Mouse (Mus musculus) limb, embryonic 12.5 days (tissue): ENCODE data around the gene Fopnl. TPM values are rescaled to one million over a fixed set of nuclear protein-coding genes. Genes with fewer than 3 reads are reported as not detected.

Experiments used
- ATAC-seq: fragments of 200-750 bp; cut with Nextera tagmentation; 2 replicates; pipeline ENCODE4 v1.8.0; 2017; ENCODE audit warnings: low read depth, moderate TSS enrichment; ENCODE audit not compliant: insufficient number of reproducible peaks, insufficient read depth, low FRiP score, low TSS enrichment
- H3K27ac ChIP-seq: fragments of 300-500 bp; sonication (generic); 2 replicates; pipeline ENCODE4 v1.5.1; 2016; ENCODE audit warnings: mild to moderate bottlenecking, moderate library complexity
- H3K27me3 ChIP-seq: fragments of 300-500 bp; sonication (generic); 2 replicates; pipeline ENCODE4 v1.6.1; 2016; ENCODE audit warnings: mild to moderate bottlenecking, moderate library complexity
- H3K36me3 ChIP-seq: fragments of 300-500 bp; sonication (generic); 2 replicates; pipeline ENCODE4 v1.6.1; 2016; ENCODE audit warnings: mild to moderate bottlenecking, moderate library complexity
- H3K4me1 ChIP-seq: fragments of 300-500 bp; sonication (generic); replicated peaks from 2 replicates; pipeline ENCODE4 v1.6.1; 2016
- H3K4me2 ChIP-seq: fragments of 300-500 bp; sonication (generic); 2 replicates; pipeline ENCODE4 v1.6.1; 2016; ENCODE audit warnings: mild to moderate bottlenecking, moderate library complexity
- H3K4me3 ChIP-seq: fragments of 300-500 bp; sonication (generic); replicated peaks from 2 replicates; pipeline ENCODE4 v1.5.1; 2016; ENCODE audit warnings: mild to moderate bottlenecking
- H3K9ac ChIP-seq: fragments of 300-500 bp; sonication (generic); replicated peaks from 2 replicates; pipeline ENCODE4 v1.6.1; 2016; ENCODE audit warnings: mild to moderate bottlenecking, moderate library complexity
- H3K9me3 ChIP-seq: fragments of 300-500 bp; sonication (generic); 2 replicates; pipeline ENCODE4 v1.6.1; 2016; ENCODE audit warnings: mild to moderate bottlenecking, moderate library complexity
- WGBS: fragments of 180-500 bp; shearing (Covaris S2); methylation state at CpG from one replicate; pipeline ENCODE4 v1.1.7; 2016; 5-methylcytosine and 5-hydroxymethylcytosine counted together
- polyA plus RNA-seq: library from polyadenylated mRNA; unstranded; fragments of >200 nt; fragmentation: Nextera tagmentation; extraction: Ambion mirVana; gene quantifications from 2 replicates; pipeline ENCODE4 v1.2.1, GENCODE M21; 2016

The Fopnl gene
- polyA plus RNA-seq, 1 experiment from 2014 or later = 171 TPM

- H3K27me3 ChIP-seq = no peaks in the 10 kb centered on the region
- ATAC-seq = no peak
- H3K27ac ChIP-seq = no peak overlapping the region
- H3K4me3 ChIP-seq = no peak overlapping the region
- H3K4me1 ChIP-seq = no peaks in the 10 kb centered on the region
- no peaks in the 10 kb centered on the region for H3K9me3 ChIP-seq
- 67% methylated on average over 5 of the region's 5 CpGs for WGBS
- no peak overlapping the region for H3K4me2 ChIP-seq
- H3K9ac ChIP-seq = no peak overlapping the region
- no peaks in the 10 kb centered on the region for H3K36me3 ChIP-seq
Measured at GRCm38 (mm10) chr16:14352663-14353062, 35.5 kb upstream of the Fopnl start.

GRCm38 (mm10) chr16:14352234-14352633, 35.0 kb upstream of the Fopnl start:
- H3K9ac ChIP-seq = no peak overlapping the region
- no peaks in the 10 kb centered on the region for H3K36me3 ChIP-seq
- ATAC-seq = no peak
- 82% methylated on average over 3 of the region's 3 CpGs for WGBS
- H3K4me3 ChIP-seq = no peak overlapping the region
- H3K27ac ChIP-seq = no peak overlapping the region
- no peaks in the 10 kb centered on the region for H3K4me1 ChIP-seq
- H3K4me2 ChIP-seq = no peak overlapping the region
- H3K27me3 ChIP-seq = no peaks in the 10 kb centered on the region
- no peaks in the 10 kb centered on the region for H3K9me3 ChIP-seq

- H3K4me1 ChIP-seq = no peaks in the 10 kb centered on the region
- no peaks in the 10 kb centered on the region for H3K9me3 ChIP-seq
- no peak overlapping the region for H3K4me2 ChIP-seq
- ATAC-seq = no peak
- H3K36me3 ChIP-seq = no peaks in the 10 kb centered on the region
- H3K9ac ChIP-seq = no peak overlapping the region
- no peak overlapping the region for H3K4me3 ChIP-seq
- no peak overlapping the region for H3K27ac ChIP-seq
- H3K27me3 ChIP-seq = no peaks in the 10 kb centered on the region
Measured at GRCm38 (mm10) chr16:14351571-14351970, 34.4 kb upstream of the Fopnl start.

GRCm38 (mm10) chr16:14344967-14345366, 27.8 kb upstream of the Fopnl start:
- WGBS = 78% methylated on average over 3 of the region's 3 CpGs
- Histone ChIP-seq H3K9me3 (no peaks in the 10 kb centered on the region), H3K4me3 (no peak overlapping the region), H3K27me3 (no peaks in the 10 kb centered on the region), H3K27ac (no peak overlapping the region), H3K36me3 (no peaks in the 10 kb centered on the region), H3K4me1 (no peaks in the 10 kb centered on the region), H3K9ac (no peak overlapping the region), H3K4me2 (no peak overlapping the region)
- no peak for ATAC-seq

GRCm38 (mm10) chr16:14328156-14328555, 11.0 kb upstream of the Fopnl start:
- no peaks in the 10 kb centered on the region for H3K36me3 ChIP-seq
- no peak overlapping the region for H3K9ac ChIP-seq
- ATAC-seq = no peak
- H3K27ac ChIP-seq = no peak overlapping the region
- 76% methylated on average over 1 of the region's 1 CpGs for WGBS
- no peaks in the 10 kb centered on the region for H3K9me3 ChIP-seq
- no peak overlapping the region for H3K4me3 ChIP-seq
- H3K4me2 ChIP-seq = no peak overlapping the region
- peaks cover 3% of the 10 kb centered on the region; the same call in 1 of the 2 replicates for H3K27me3 ChIP-seq
- H3K4me1 ChIP-seq = no peaks in the 10 kb centered on the region

- Histone ChIP-seq H3K4me3 (no peak overlapping the region), H3K36me3 (no peaks in the 10 kb centered on the region), H3K27ac (no peak overlapping the region), H3K27me3 (peaks cover 6% of the 10 kb centered on the region; the same call in 1 of the 2 replicates), H3K4me2 (no peak overlapping the region), H3K4me1 (peaks cover 12% of the 10 kb centered on the region), H3K9ac (no peak overlapping the region), H3K9me3 (no peaks in the 10 kb centered on the region)
- ATAC-seq = no peak
- 38% methylated on average over 1 of the region's 1 CpGs for WGBS
Measured at GRCm38 (mm10) chr16:14320494-14320893, 3.3 kb upstream of the Fopnl start.

- Histone ChIP-seq H3K27ac (no peak overlapping the region), H3K27me3 (peaks cover 6% of the 10 kb centered on the region; the same call in 1 of the 2 replicates), H3K36me3 (0 out of 2 replicates have a peak, but pooled peaks cover 2% of the 10 kb centered on the region), H3K4me3 (no peak overlapping the region), H3K9ac (no peak overlapping the region), H3K9me3 (no peaks in the 10 kb centered on the region), H3K4me1 (peaks cover 15% of the 10 kb centered on the region), H3K4me2 (no peak overlapping the region)
- ATAC-seq = no peak
- 90% methylated on average over 3 of the region's 3 CpGs for WGBS
Measured at GRCm38 (mm10) chr16:14319681-14320080, 2.5 kb upstream of the Fopnl start.

GRCm38 (mm10) chr16:14312914-14313313, 4.3 kb downstream of the Fopnl start:
- H3K9me3 ChIP-seq = no peaks in the 10 kb centered on the region
- WGBS = 90% methylated on average over 7 of the region's 7 CpGs
- peaks cover 58% of the 10 kb centered on the region for H3K36me3 ChIP-seq
- H3K4me1 ChIP-seq = peaks cover 15% of the 10 kb centered on the region
- H3K27ac ChIP-seq = no peak overlapping the region
- H3K27me3 ChIP-seq = no peaks in the 10 kb centered on the region
- no peak overlapping the region for H3K4me2 ChIP-seq
- no peak overlapping the region for H3K9ac ChIP-seq
- H3K4me3 ChIP-seq = no peak overlapping the region
- ATAC-seq = no peak

- H3K36me3 ChIP-seq = peaks cover 72% of the 10 kb centered on the region
- H3K4me3 ChIP-seq = no peak overlapping the region
- no peak overlapping the region for H3K4me2 ChIP-seq
- ATAC-seq = no peak
- no peaks in the 10 kb centered on the region for H3K9me3 ChIP-seq
- H3K4me1 ChIP-seq = peaks cover 10% of the 10 kb centered on the region
- no peak overlapping the region for H3K9ac ChIP-seq
- H3K27ac ChIP-seq = no peak overlapping the region
- no peaks in the 10 kb centered on the region for H3K27me3 ChIP-seq
- 56% methylated on average over 6 of the region's 6 CpGs for WGBS
Measured at GRCm38 (mm10) chr16:14311371-14311770, 5.8 kb downstream of the Fopnl start.

GRCm38 (mm10) chr16:14309833-14310232, 7.4 kb downstream of the Fopnl start:
- no peak overlapping the region for H3K9ac ChIP-seq
- no peaks in the 10 kb centered on the region for H3K4me1 ChIP-seq
- no peak overlapping the region for H3K4me3 ChIP-seq
- peaks cover 84% of the 10 kb centered on the region for H3K36me3 ChIP-seq
- no peaks in the 10 kb centered on the region for H3K9me3 ChIP-seq
- H3K27ac ChIP-seq = no peak overlapping the region
- WGBS = 85% methylated on average over 3 of the region's 3 CpGs
- ATAC-seq = no peak
- H3K4me2 ChIP-seq = no peak overlapping the region
- no peaks in the 10 kb centered on the region for H3K27me3 ChIP-seq

- H3K36me3 ChIP-seq = peaks cover 89% of the 10 kb centered on the region
- no peaks in the 10 kb centered on the region for H3K27me3 ChIP-seq
- no peak overlapping the region for H3K4me3 ChIP-seq
- no peak overlapping the region for H3K9ac ChIP-seq
- no peaks in the 10 kb centered on the region for H3K4me1 ChIP-seq
- no peak for ATAC-seq
- 90% methylated on average over 6 of the region's 6 CpGs for WGBS
- H3K27ac ChIP-seq = no peak overlapping the region
- no peaks in the 10 kb centered on the region for H3K9me3 ChIP-seq
- no peak overlapping the region for H3K4me2 ChIP-seq
Measured at GRCm38 (mm10) chr16:14308245-14309073, 8.7 kb downstream of the Fopnl start.

- Histone ChIP-seq H3K36me3 (peaks cover 89% of the 10 kb centered on the region), H3K4me2 (no peak overlapping the region), H3K27me3 (no peaks in the 10 kb centered on the region), H3K4me1 (no peaks in the 10 kb centered on the region), H3K27ac (no peak overlapping the region), H3K9ac (no peak overlapping the region), H3K9me3 (no peaks in the 10 kb centered on the region), H3K4me3 (no peak overlapping the region)
- no peak for ATAC-seq
- 93% methylated on average over 1 of the region's 1 CpGs for WGBS
Measured at GRCm38 (mm10) chr16:14307373-14307772, 9.8 kb downstream of the Fopnl start.
